Mouse (Mus musculus) liver, embryonic 13.5 days (tissue): ENCODE data around the gene Nap1l2. TPM values are rescaled to one million over a fixed set of nuclear protein-coding genes. Genes with fewer than 3 reads are reported as not detected.

ENCODE experiments used
- polyA plus RNA-seq: library from polyadenylated mRNA; unstranded; fragments of >200 nt; fragmentation: Nextera tagmentation; extraction: Ambion mirVana; gene quantifications from 2 replicates; pipeline ENCODE4 v1.2.1, GENCODE M21; 2015

Gene Nap1l2
- polyA plus RNA-seq, 1 experiment from 2014 or later: 0.10 TPM

Other genes starting within 250 kb of the Nap1l2 start
- not detected in 2 replicates for gene Cdx4, start 134.8 kb upstream of the Nap1l2 start, polyA plus RNA-seq
- gene Chic1, start 169.8 kb upstream of the Nap1l2 start, polyA plus RNA-seq: 0.35 and 0.52 TPM in 2 replicates
- gene Tsx, start 227.8 kb upstream of the Nap1l2 start, polyA plus RNA-seq: not detected in 2 replicates
- gene Gm26992, start 235.4 kb upstream of the Nap1l2 start, polyA plus RNA-seq: not detected in 2 replicates